Mouse (Mus musculus) hindbrain, embryonic 10.5 days (tissue): ENCODE measurements around the gene Wdr49. TPM values are rescaled to one million over a fixed set of nuclear protein-coding genes. Genes with fewer than 3 reads are reported as not detected.
"Not testable (repeated sequence)": the region's sequence is repeated elsewhere in the genome, so short reads cannot be mapped to it uniquely, and the experiment has no call there.

Experiments used
- DNase-seq: peaks from one replicate; pipeline ENCODE4 v3.0.0-alpha.2; 2017; ENCODE audit warnings: low spot score
- H3K27ac ChIP-seq: fragments of 300-500 bp; sonication (generic); 2 replicates; pipeline ENCODE4 v1.5.1; 2016; ENCODE audit warnings: mild to moderate bottlenecking, moderate library complexity
- H3K27me3 ChIP-seq: fragments of 300-500 bp; sonication (generic); 2 replicates; pipeline ENCODE4 v1.6.1; 2016; ENCODE audit warnings: mild to moderate bottlenecking; ENCODE audit not compliant: poor library complexity, insufficient read depth, severe bottlenecking
- H3K36me3 ChIP-seq: fragments of 300-500 bp; sonication (generic); 2 replicates; pipeline ENCODE4 v1.6.1; 2016; ENCODE audit warnings: mild to moderate bottlenecking, moderate library complexity
- H3K4me1 ChIP-seq: fragments of 300-500 bp; sonication (generic); replicated peaks from 2 replicates; pipeline ENCODE4 v1.6.1; 2016; ENCODE audit warnings: mild to moderate bottlenecking
- H3K4me3 ChIP-seq: fragments of 300-500 bp; sonication (generic); 2 replicates; pipeline ENCODE4 v1.5.1; 2016; ENCODE audit warnings: mild to moderate bottlenecking, moderate library complexity
- H3K9me3 ChIP-seq: fragments of 300-500 bp; sonication (generic); 2 replicates; pipeline ENCODE4 v1.6.1; 2016; ENCODE audit warnings: mild to moderate bottlenecking, moderate library complexity
- WGBS: fragments of 180-500 bp; shearing (Covaris S2); methylation state at CpG from one replicate; pipeline ENCODE4 v1.1.7; 2016; 5-methylcytosine and 5-hydroxymethylcytosine counted together
- polyA plus RNA-seq: library from polyadenylated mRNA; unstranded; fragments of >200 nt; fragmentation: Nextera tagmentation; extraction: Ambion mirVana; gene quantifications from 2 replicates; pipeline ENCODE4 v1.2.1, GENCODE M21; 2016

The Wdr49 gene
- polyA plus RNA-seq, 1 experiment from 2014 or later, result not detected

GRCm38 (mm10) chr3:75395121-75395895 is 86.6 kb downstream of the Wdr49 start:
- H3K27me3 ChIP-seq, result no peaks in the 10 kb centered on the region
- DNase-seq, result no peak
- no peaks in the 10 kb centered on the region for H3K36me3 ChIP-seq
- peaks cover 4% of the 10 kb centered on the region; the same call in 1 of the 2 replicates for H3K4me1 ChIP-seq
- H3K27ac ChIP-seq, result no peak overlapping the region
- no peaks in the 10 kb centered on the region for H3K9me3 ChIP-seq
- 70% methylated on average over 7 of the region's 7 CpGs for WGBS
- no peak overlapping the region for H3K4me3 ChIP-seq

- WGBS, result 76% methylated on average over 3 of the region's 3 CpGs
- DNase-seq, result no peak
- no peak overlapping the region for H3K27ac ChIP-seq
Measured at GRCm38 (mm10) chr3:75394487-75394886, 87.5 kb downstream of the Wdr49 start.

GRCm38 (mm10) chr3:75381776-75382175 is 100.2 kb downstream of the Wdr49 start:
- no peak overlapping the region for H3K4me3 ChIP-seq
- no peaks in the 10 kb centered on the region for H3K9me3 ChIP-seq
- no peak overlapping the region for H3K27ac ChIP-seq
- WGBS, result 87% methylated on average over 2 of the region's 2 CpGs
- H3K27me3 ChIP-seq, result no peaks in the 10 kb centered on the region
- no peaks in the 10 kb centered on the region for H3K4me1 ChIP-seq
- no peaks in the 10 kb centered on the region for H3K36me3 ChIP-seq
- no peak for DNase-seq

More at GRCm38 (mm10) chr3:75394487-75394886, 87.5 kb downstream of the Wdr49 start:
- Histone ChIP-seq H3K4me3 (no peak overlapping the region), H3K4me1 (peaks cover 4% of the 10 kb centered on the region; the same call in 1 of the 2 replicates), H3K9me3 (no peaks in the 10 kb centered on the region), H3K36me3 (no peaks in the 10 kb centered on the region), H3K27me3 (no peaks in the 10 kb centered on the region)

- Histone ChIP-seq H3K36me3 (no peaks in the 10 kb centered on the region), H3K27ac (no peak overlapping the region), H3K27me3 (no peaks in the 10 kb centered on the region), H3K4me3 (no peak overlapping the region), H3K9me3 (no peaks in the 10 kb centered on the region), H3K4me1 (no peaks in the 10 kb centered on the region)
- no peak for DNase-seq
Measured at GRCm38 (mm10) chr3:75353972-75354371, 128.0 kb downstream of the Wdr49 start.

- DNase-seq, result no peak
- H3K4me1 ChIP-seq, result no peaks in the 10 kb centered on the region
- no peak overlapping the region for H3K27ac ChIP-seq
Measured at GRCm38 (mm10) chr3:75337196-75337595, 144.8 kb downstream of the Wdr49 start.

GRCm38 (mm10) chr3:75320999-75321398 is 161.0 kb downstream of the Wdr49 start:
- WGBS, result 84% methylated on average over 4 of the region's 4 CpGs
- Histone ChIP-seq H3K4me3 (no peak overlapping the region), H3K27ac (no peak overlapping the region), H3K27me3 (no peaks in the 10 kb centered on the region), H3K4me1 (no peaks in the 10 kb centered on the region), H3K36me3 (no peaks in the 10 kb centered on the region), H3K9me3 (no peaks in the 10 kb centered on the region)
- DNase-seq, result no peak

More at GRCm38 (mm10) chr3:75337196-75337595, 144.8 kb downstream of the Wdr49 start:
- Histone ChIP-seq H3K36me3 (no peaks in the 10 kb centered on the region), H3K4me3 (no peak overlapping the region), H3K27me3 (no peaks in the 10 kb centered on the region), H3K9me3 (no peaks in the 10 kb centered on the region)

GRCm38 (mm10) chr3:75308861-75309260 is 173.1 kb downstream of the Wdr49 start:
- no peaks in the 10 kb centered on the region for H3K4me1 ChIP-seq
- WGBS, result 89% methylated on average over 4 of the region's 4 CpGs
- no peaks in the 10 kb centered on the region for H3K36me3 ChIP-seq

GRCm38 (mm10) chr3:75308228-75308627 is 173.7 kb downstream of the Wdr49 start:
- Histone ChIP-seq H3K27ac (no peak overlapping the region), H3K4me1 (no peaks in the 10 kb centered on the region), H3K9me3 (no peaks in the 10 kb centered on the region), H3K36me3 (no peaks in the 10 kb centered on the region), H3K4me3 (no peak overlapping the region), H3K27me3 (no peaks in the 10 kb centered on the region)
- WGBS, result 75% methylated on average over 3 of the region's 3 CpGs
- DNase-seq, result no peak

More at GRCm38 (mm10) chr3:75308861-75309260, 173.1 kb downstream of the Wdr49 start:
- no peaks in the 10 kb centered on the region for H3K9me3 ChIP-seq
- H3K27me3 ChIP-seq, result no peaks in the 10 kb centered on the region
- DNase-seq, result no peak
- H3K4me3 ChIP-seq, result no peak overlapping the region
- H3K27ac ChIP-seq, result no peak overlapping the region

GRCm38 (mm10) chr3:75305584-75305983 is 176.4 kb downstream of the Wdr49 start:
- Histone ChIP-seq H3K27ac (no peak overlapping the region), H3K4me1 (no peaks in the 10 kb centered on the region), H3K27me3 (no peaks in the 10 kb centered on the region), H3K9me3 (no peaks in the 10 kb centered on the region), H3K4me3 (no peak overlapping the region), H3K36me3 (no peaks in the 10 kb centered on the region)
- no peak for DNase-seq
- WGBS, result 94% methylated on average over 3 of the region's 3 CpGs

- Histone ChIP-seq H3K27ac (no peak overlapping the region), H3K36me3 (no peaks in the 10 kb centered on the region), H3K27me3 (no peaks in the 10 kb centered on the region), H3K9me3 (no peaks in the 10 kb centered on the region), H3K4me3 (no peak overlapping the region), H3K4me1 (no peaks in the 10 kb centered on the region)
- no peak for DNase-seq
- 91% methylated on average over 5 of the region's 5 CpGs for WGBS
Measured at GRCm38 (mm10) chr3:75304621-75305020, 177.3 kb downstream of the Wdr49 start.

GRCm38 (mm10) chr3:75301072-75301471 is 180.9 kb downstream of the Wdr49 start:
- H3K4me3 ChIP-seq, result no peak overlapping the region
- H3K27ac ChIP-seq, result no peak overlapping the region
- H3K27me3 ChIP-seq, result no peaks in the 10 kb centered on the region
- no peak for DNase-seq
- H3K9me3 ChIP-seq, result no peaks in the 10 kb centered on the region
- no peaks in the 10 kb centered on the region for H3K36me3 ChIP-seq
- WGBS, result 95% methylated on average over 2 of the region's 2 CpGs
- peaks cover 9% of the 10 kb centered on the region; the same call in 1 of the 2 replicates for H3K4me1 ChIP-seq

- H3K4me1 ChIP-seq, H3K36me3 ChIP-seq, H3K27me3 ChIP-seq, H3K4me3 ChIP-seq, DNase-seq, H3K9me3 ChIP-seq, H3K27ac ChIP-seq: not testable (repeated sequence)
- 95% methylated on average over 1 of the region's 1 CpGs for WGBS
Measured at GRCm38 (mm10) chr3:75299464-75299863, 182.5 kb downstream of the Wdr49 start.

- DNase-seq, result no peak
- Histone ChIP-seq H3K4me1 (peaks cover 9% of the 10 kb centered on the region; the same call in 1 of the 2 replicates), H3K4me3 (no peak overlapping the region), H3K27me3 (no peaks in the 10 kb centered on the region), H3K36me3 (no peaks in the 10 kb centered on the region), H3K9me3 (no peaks in the 10 kb centered on the region), H3K27ac (no peak overlapping the region)
- WGBS, result 45% methylated on average over 3 of the region's 3 CpGs
Measured at GRCm38 (mm10) chr3:75297758-75298111, 184.2 kb downstream of the Wdr49 start.
